Mouse (Mus musculus) activated CD4-positive, CD25-positive, alpha-beta regulatory T cell (primary cell): ENCODE data around the gene Ttc30b. TPM values are rescaled to one million over a fixed set of nuclear protein-coding genes. Genes with fewer than 3 reads are reported as not detected.

Source experiments
- polyA plus RNA-seq, 2 experiments: library from polyadenylated mRNA; unstranded; fragments of 100-300 nt; shearing (Covaris generic); gene quantifications; one replicate each; pipeline ENCODE4 v1.2.1; 2017

The Ttc30b gene
- polyA plus RNA-seq: 1 to 10 TPM; 1.6 to 2.2 TPM

DNA sequence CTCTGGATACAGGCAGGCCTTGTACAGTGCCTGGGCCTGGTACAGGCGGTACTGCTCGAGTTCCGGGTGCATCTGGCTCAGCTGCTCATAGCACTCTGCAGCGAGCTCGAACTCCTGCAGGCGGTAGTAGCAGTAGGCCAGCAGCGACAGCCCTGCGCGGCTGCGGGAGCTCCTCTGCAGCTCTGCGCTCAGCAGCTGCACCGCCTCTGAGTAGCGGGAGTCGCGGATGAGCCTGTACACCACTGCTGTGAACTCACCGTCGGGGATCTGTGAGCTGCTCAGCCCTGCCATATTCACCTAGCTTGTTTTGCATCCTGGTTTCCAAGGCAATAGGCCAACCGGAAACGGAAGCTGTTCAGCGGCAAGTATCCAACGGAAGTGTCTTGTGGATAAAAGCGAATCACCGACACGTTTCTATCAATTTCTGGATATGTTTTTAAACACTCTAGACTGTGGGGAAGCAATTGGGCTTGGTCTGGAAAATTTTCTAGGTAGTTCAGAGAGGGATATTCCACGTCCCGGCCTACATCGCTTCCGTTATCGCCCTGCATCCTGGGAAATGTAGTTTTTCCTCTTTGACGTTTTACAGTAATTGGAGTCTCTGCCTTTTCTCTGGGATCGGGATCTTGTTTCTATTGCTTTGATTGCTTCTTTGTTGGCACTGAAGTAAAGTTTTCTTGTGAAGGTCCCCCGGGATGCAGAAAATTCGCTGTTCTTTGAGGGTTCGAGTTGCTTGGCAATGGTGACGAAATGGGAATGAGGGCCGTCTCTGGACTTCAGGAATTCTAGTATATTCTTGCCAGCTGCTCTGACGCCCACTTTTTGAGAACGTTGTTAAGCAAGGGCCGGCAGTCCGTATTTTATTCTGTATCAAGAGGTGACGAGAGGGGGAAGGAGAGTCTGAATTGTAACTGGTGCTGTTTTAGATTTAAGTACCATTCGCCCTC, at the start of gene Ttc30b:
Gene Ttc30b, minus strand, starts transcription at position 469 of the 947 bp plus-strand sequence.

DNA sequence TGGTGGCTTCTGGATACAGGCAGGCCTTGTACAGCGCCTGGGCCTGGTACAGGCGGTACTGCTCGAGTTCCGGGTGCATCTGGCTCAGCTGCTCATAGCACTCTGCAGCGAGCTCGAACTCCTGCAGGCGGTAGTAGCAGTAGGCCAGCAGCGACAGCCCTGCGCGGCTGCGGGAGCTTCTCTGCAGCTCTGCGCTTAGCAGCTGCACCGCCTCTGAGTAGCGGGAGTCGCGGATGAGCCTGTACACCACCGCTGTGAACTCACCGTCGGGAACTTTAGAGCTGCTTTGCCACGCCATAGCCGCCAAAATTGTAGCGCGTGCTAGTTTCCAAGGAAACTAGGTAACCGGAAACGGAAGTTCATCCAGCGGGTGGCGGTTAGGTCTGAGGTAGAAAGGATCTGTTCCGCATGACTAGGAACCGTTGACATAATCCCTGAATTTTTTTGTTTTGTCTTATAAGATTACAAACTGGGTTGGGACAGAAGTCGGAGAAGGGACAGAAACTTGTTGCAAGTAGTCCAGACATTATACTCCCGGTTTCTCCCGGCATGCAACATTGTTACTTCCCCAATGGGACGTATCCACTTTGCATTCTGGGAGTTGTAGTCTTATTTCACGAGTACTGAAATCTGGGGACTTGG, 43.2 kb upstream of the Ttc30b start, which contains the start of gene Ttc30a1:
Gene Ttc30a1, minus strand, starts transcription at position 528 of the 642 bp plus-strand sequence.

GRCm38 (mm10) chr2:75977752-75978368, 39.5 kb upstream of the Ttc30b start, which contains the start of gene Ttc30a2:
Gene Ttc30a2, minus strand, starts transcription at chr2:75978170.

Other genes starting within 250 kb of the Ttc30b start
- 10 to 100 TPM; 32.5 to 55.3 TPM for gene Nfe2l2, start 233.9 kb downstream of the Ttc30b start, polyA plus RNA-seq
- 10 to 100 TPM; 49.0 to 50.8 TPM for gene Agps, start 106.4 kb downstream of the Ttc30b start, polyA plus RNA-seq
- gene Ttc30a2, start 39.6 kb upstream of the Ttc30b start, polyA plus RNA-seq: under 1 TPM in 1 of 2 experiments, not detected in 1; 0.42 TPM
- gene Ttc30a1, start 43.4 kb upstream of the Ttc30b start, polyA plus RNA-seq: 1 to 10 TPM in 1 of 2 experiments, under 1 TPM in 1; 0.70 to 1.6 TPM